Mouse (Mus musculus): ENCODE results near the gene Mapk12. TPM values are rescaled to one million over a fixed set of nuclear protein-coding genes. Genes with fewer than 3 reads are reported as not detected.

Gene Mapk12
- total and polyA plus RNA-seq, 3 experiments, result 0.21 TPM; not detected in 2

GRCm38 (mm10) chr15:89184141-89184936 is 43.8 kb upstream of the Mapk12 start:
- in situ Hi-C loops (cut with MboI; ENCODE audit: low pct_ligation_motif_present, low pct_unique_long_range_greater_than_20kb, low sequenced_read_pairs), result no loop called here
- H3K9me3 ChIP-seq (replicated peaks; ENCODE audit: low read length), result peaks cover 8% of the 10 kb centered on the region
- no peak overlapping the region for H3K4me3 ChIP-seq (replicated peaks in 1 of 3; ENCODE audit: low read depth in 2 of 3, low read length in 2 of 3, poor library complexity in 1 of 3)
- H3K4me1 ChIP-seq (ENCODE audit: control insufficient read depth in 1 of 2, insufficient read depth in 2 of 2), result peaks cover 4 to 14% of the 10 kb centered on the region in 2 experiments; a peak in 2 of 4 replicates
- no peak for TF ChIP-seq MXI1 (IDR thresholded peaks at IDR 0.05; ENCODE audit: low read depth, low read length)
- TF ChIP-seq MAFK (IDR thresholded peaks at IDR 0.05; ENCODE audit: insufficient replicate concordance, low read length), result no peak
- TF ChIP-seq EP300 (IDR thresholded peaks at IDR 0.05; ENCODE audit: low read length), result no peak
- TF ChIP-seq ETS1 (conservative IDR thresholded peaks at IDR 0.05; ENCODE audit: low read depth, low read length), result no peak
- no peak for TF ChIP-seq TBP (conservative IDR thresholded peaks at IDR 0.05; ENCODE audit: low read depth, low read length)
- TF ChIP-seq USF1 (IDR thresholded peaks at IDR 0.05; ENCODE audit: low read depth, low read length), result no peak
- TF ChIP-seq MYC (IDR thresholded peaks at IDR 0.05; ENCODE audit: low read depth, low read length), result no peak
- TF ChIP-seq IRF4 (IDR thresholded peaks at IDR 0.05; ENCODE audit: low read depth, low read length), result no peak
- TF ChIP-seq MAZ (IDR thresholded peaks at IDR 0.05; ENCODE audit: low read depth, low read length), result no peak
- TF ChIP-seq MAX (IDR thresholded peaks at IDR 0.05; ENCODE audit: low read length), result no peak
- no peak for TF ChIP-seq CHD1 (IDR thresholded peaks at IDR 0.05; ENCODE audit: low read depth, low read length)
- TF ChIP-seq ZMIZ1 (IDR thresholded peaks at IDR 0.05; ENCODE audit: low read depth, low read length), result no peak
- TF ChIP-seq GABPA (IDR thresholded peaks at IDR 0.05; ENCODE audit: insufficient replicate concordance, low read depth, low read length), result no peak
- no peak for TF ChIP-seq ZNF384 (IDR thresholded peaks at IDR 0.05; ENCODE audit: low read depth, low read length)
- no peak for TF ChIP-seq NRF1 (IDR thresholded peaks at IDR 0.05; ENCODE audit: low read depth, low read length)
- TF ChIP-seq PAX5 (IDR thresholded peaks at IDR 0.05; ENCODE audit: low read length), result no peak
- no peak for TF ChIP-seq ZKSCAN1 (IDR thresholded peaks at IDR 0.05; ENCODE audit: borderline replicate concordance, low read depth, low read length)
- no peak for TF ChIP-seq ELF1 (IDR thresholded peaks at IDR 0.05; ENCODE audit: low read depth, low read length)
- no peak for TF ChIP-seq MEF2A (IDR thresholded peaks at IDR 0.05; ENCODE audit: borderline replicate concordance, low read depth, low read length)
- no peak for TF ChIP-seq ZC3H11A (IDR thresholded peaks at IDR 0.05; ENCODE audit: low read depth, low read length)
- peaks cover 28 to 77% of the 10 kb centered on the region in 2 experiments for H3K36me3 ChIP-seq (replicated peaks in 1 of 2; ENCODE audit: control insufficient read depth in 1 of 2, insufficient read depth in 1 of 2, low read length in 1 of 2)
- H3K27ac ChIP-seq (ENCODE audit: insufficient read depth, low read depth), result no peak overlapping the region
- no peak overlapping the region for H3K4me2 ChIP-seq (ENCODE audit: insufficient read depth, low read depth, poor library complexity, severe bottlenecking)
- H3K79me2 ChIP-seq (replicated peaks; ENCODE audit: control insufficient read depth, extremely low read depth, insufficient read depth, poor library complexity, severe bottlenecking), result 0 out of 2 replicates have a peak, but pooled peaks cover 3% of the 10 kb centered on the region
- no peak overlapping the region for H3K9ac ChIP-seq (ENCODE audit: insufficient read depth, low read depth)
- dilution Hi-C loops (cut with MboI; ENCODE audit: extremely low pct_ligation_motif_present, extremely low pct_unique_long_range_greater_than_20kb, low sequenced_read_pairs), result no loop called here
- DNase-seq (ENCODE audit: extremely low read depth), result no peak
- H3K27me3 ChIP-seq (replicated peaks), result no peaks in the 10 kb centered on the region

Data from CH12.LX (cell line).